In the genomic region with DNA sequence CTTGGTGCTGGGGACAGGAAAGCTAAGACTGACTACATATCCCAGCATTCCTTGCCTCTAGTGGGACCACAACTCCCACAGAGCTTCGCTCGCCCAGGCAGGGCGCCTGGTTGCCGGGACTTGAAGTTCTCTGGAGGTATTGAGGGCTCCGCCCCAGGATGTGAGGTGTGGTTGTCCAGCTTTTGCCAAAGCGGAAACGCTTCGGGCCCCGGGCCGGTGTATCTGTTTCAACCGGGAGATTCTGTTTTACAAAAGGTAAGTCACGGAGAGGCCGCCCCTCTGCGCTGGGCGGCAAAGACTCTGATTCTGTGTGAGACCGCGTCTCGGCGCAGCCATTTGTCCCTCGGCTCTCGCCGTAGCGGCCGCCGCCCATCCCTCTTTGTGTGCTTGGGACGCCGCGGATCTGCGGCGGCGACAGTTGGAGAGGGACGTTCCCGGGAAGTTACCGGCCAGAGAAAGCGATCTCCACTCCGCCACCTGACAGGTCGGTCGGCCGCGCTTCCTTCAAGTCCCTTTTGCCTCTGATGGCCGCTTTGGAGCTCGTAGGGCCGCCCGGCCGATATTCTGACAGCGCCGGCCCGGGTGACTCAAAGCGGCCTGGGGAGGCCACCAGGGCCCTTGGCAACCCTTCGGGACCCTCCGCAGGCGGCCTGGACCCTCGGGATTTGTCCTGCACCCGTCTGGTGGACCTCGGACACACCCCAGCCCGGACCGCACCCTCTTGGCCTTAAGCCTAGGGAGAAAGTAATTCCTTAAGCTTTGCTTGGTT, we compare ENCODE assay signal across 8 mouse cellular contexts. TPM values are rescaled to one million over a fixed set of nuclear protein-coding genes. Genes with fewer than 3 reads are reported as not detected.
DNase-seq lines count a peak whose midpoint lies in the region; ATAC-seq and TF ChIP-seq lines count a peak whose summit lies in the region.

Dync1i2 (plus strand) TSS at position 116 of the 769 bp plus-strand sequence.

- TF ChIP-seq CTCF in CH12.LX (conservative IDR thresholded peaks at IDR 0.05 in 1 of 2, IDR thresholded peaks at IDR 0.05 in 1 of 2; ENCODE audit: low read depth in 2 of 2, low read length in 2 of 2): no peak

- H3K27ac ChIP-seq in CH12.LX (ENCODE audit: insufficient read depth, low read depth): peak within 1 kb of the TSS; percentile 9; the same call in 1 of the 2 replicates
- H3K27ac ChIP-seq in forebrain, embryonic 11.5 days (ENCODE audit: low read depth, low read length): peak within 1 kb of the TSS; percentile 75; the same call in 1 of the 2 replicates
- H3K27ac ChIP-seq in heart, embryonic 16.5 days (ENCODE audit: low read length): peak within 1 kb of the TSS; percentile 84
- peak within 1 kb of the TSS; percentile 83 for H3K27ac ChIP-seq in liver, embryonic 15.5 days (replicated peaks)
- H3K27ac ChIP-seq in neural tube, embryonic 12.5 days: peak within 1 kb of the TSS; percentile 32; the same call in 1 of the 2 replicates

- peak; percentile 92 for DNase-seq in CH12.LX (ENCODE audit: extremely low read depth)
- DNase-seq in c-Kit-positive CD71-positive TER-119-negative erythroid progenitor cells, embryonic 14.5 days (ENCODE audit: low read depth): peak; percentile 91
- DNase-seq in forebrain, embryonic 11.5 days (ENCODE audit: low spot score): peak; percentile 93
- DNase-seq in kidney, postnatal 36 days: peak; percentile 91 to 97
- DNase-seq in telencephalon, adult 2 months (ENCODE audit: low read depth, low spot score): peak; percentile 97

- peak within 1 kb of the TSS; percentile 89 for H3K4me2 ChIP-seq in CH12.LX (ENCODE audit: insufficient read depth, low read depth, poor library complexity, severe bottlenecking)
- peak within 1 kb of the TSS; percentile 45 for H3K4me2 ChIP-seq in forebrain, embryonic 11.5 days (ENCODE audit: low read depth, low read length, severe bottlenecking)
- peak within 1 kb of the TSS; percentile 78 for H3K4me2 ChIP-seq in heart, embryonic 16.5 days (ENCODE audit: low read depth, low read length)
- H3K4me2 ChIP-seq in liver, embryonic 15.5 days: peak within 1 kb of the TSS; percentile 59
- H3K4me2 ChIP-seq in neural tube, embryonic 12.5 days (replicated peaks): peak within 1 kb of the TSS; percentile 64

- H3K79me2 ChIP-seq in CH12.LX (replicated peaks; ENCODE audit: control insufficient read depth, extremely low read depth, insufficient read depth, poor library complexity, severe bottlenecking): peaks cover 9% of the 10 kb centered on the region

- in situ Hi-C loops in CH12.LX (cut with MboI; ENCODE audit: low pct_ligation_motif_present, low pct_unique_long_range_greater_than_20kb, low sequenced_read_pairs): no loop called here

- no peaks in the 10 kb centered on the region for H3K27me3 ChIP-seq in CH12.LX (replicated peaks)
- no peaks in the 10 kb centered on the region for H3K27me3 ChIP-seq in forebrain, embryonic 11.5 days (ENCODE audit: control insufficient read depth, insufficient read depth, low read length)
- H3K27me3 ChIP-seq in heart, embryonic 16.5 days (ENCODE audit: control insufficient read depth, insufficient read depth, low read length): no peaks in the 10 kb centered on the region
- H3K27me3 ChIP-seq in liver, embryonic 15.5 days: no peaks in the 10 kb centered on the region
- no peaks in the 10 kb centered on the region for H3K27me3 ChIP-seq in neural tube, embryonic 12.5 days (replicated peaks)

- H3K36me3 ChIP-seq in CH12.LX (replicated peaks in 1 of 2; ENCODE audit: control insufficient read depth in 1 of 2, insufficient read depth in 1 of 2, low read length in 1 of 2): peaks cover 11 to 12% of the 10 kb centered on the region in 2 experiments
- H3K36me3 ChIP-seq in forebrain, embryonic 11.5 days (ENCODE audit: control insufficient read depth, insufficient read depth, low read length): peaks cover 3% of the 10 kb centered on the region; the same call in 1 of the 2 replicates
- H3K36me3 ChIP-seq in heart, embryonic 16.5 days (ENCODE audit: control insufficient read depth, insufficient read depth): peaks cover 5% of the 10 kb centered on the region; the same call in 1 of the 2 replicates
- H3K36me3 ChIP-seq in liver, embryonic 15.5 days (replicated peaks): peaks cover 16% of the 10 kb centered on the region
- peaks cover 13% of the 10 kb centered on the region for H3K36me3 ChIP-seq in neural tube, embryonic 12.5 days

- H3K4me3 ChIP-seq in CH12.LX (replicated peaks in 1 of 3; ENCODE audit: low read depth in 2 of 3, low read length in 2 of 3, poor library complexity in 1 of 3): peak within 1 kb of the TSS; percentile 86 to 93 (median 91)
- peak within 1 kb of the TSS; percentile 93 for H3K4me3 ChIP-seq in forebrain, embryonic 11.5 days (ENCODE audit: low read depth, low read length)
- H3K4me3 ChIP-seq in heart, embryonic 16.5 days (ENCODE audit: low read length): peak within 1 kb of the TSS; percentile 98
- H3K4me3 ChIP-seq in liver, embryonic 15.5 days (replicated peaks): peak within 1 kb of the TSS; percentile 86
- peak within 1 kb of the TSS; percentile 73 for H3K4me3 ChIP-seq in neural tube, embryonic 12.5 days

- H3K9me3 ChIP-seq in CH12.LX (replicated peaks; ENCODE audit: low read length): no peaks in the 10 kb centered on the region
- H3K9me3 ChIP-seq in forebrain, embryonic 11.5 days (ENCODE audit: control insufficient read depth, low read length): no peaks in the 10 kb centered on the region
- H3K9me3 ChIP-seq in heart, embryonic 16.5 days (replicated peaks; ENCODE audit: control insufficient read depth, low read length): no peaks in the 10 kb centered on the region
- no peaks in the 10 kb centered on the region for H3K9me3 ChIP-seq in liver, embryonic 15.5 days (replicated peaks)
- no peaks in the 10 kb centered on the region for H3K9me3 ChIP-seq in neural tube, embryonic 12.5 days

- no peak for TF ChIP-seq RAD21 in CH12.LX (IDR thresholded peaks at IDR 0.05; ENCODE audit: low read depth, low read length)

- peak; percentile 75 for TF ChIP-seq POLR2A in CH12.LX (IDR thresholded peaks at IDR 0.05; ENCODE audit: low read depth, low read length)

- under 1% methylated on average over 57 of the region's 57 CpGs for WGBS in forebrain, embryonic 11.5 days
- under 1% methylated on average over 57 of the region's 57 CpGs for WGBS in heart, embryonic 16.5 days
- under 1% methylated on average over 57 of the region's 57 CpGs for WGBS in liver, embryonic 15.5 days (ENCODE audit: insufficient replicate concordance)
- under 1% methylated on average over 57 of the region's 57 CpGs for WGBS in neural tube, embryonic 12.5 days

- peaks cover 2 to 16% of the 10 kb centered on the region in 2 experiments for H3K4me1 ChIP-seq in CH12.LX (ENCODE audit: control insufficient read depth in 1 of 2, insufficient read depth in 2 of 2)
- H3K4me1 ChIP-seq in forebrain, embryonic 11.5 days (replicated peaks; ENCODE audit: control insufficient read depth, insufficient read depth, low read length): 0 out of 2 replicates have a peak, but pooled peaks cover 2% of the 10 kb centered on the region
- peaks cover 3% of the 10 kb centered on the region; the same call in 1 of the 2 replicates for H3K4me1 ChIP-seq in heart, embryonic 16.5 days (ENCODE audit: control insufficient read depth, insufficient read depth, low read length)
- H3K4me1 ChIP-seq in liver, embryonic 15.5 days (replicated peaks): peaks cover 13% of the 10 kb centered on the region
- peaks cover 10% of the 10 kb centered on the region; the same call in 1 of the 2 replicates for H3K4me1 ChIP-seq in neural tube, embryonic 12.5 days

- no peak for TF ChIP-seq EP300 in CH12.LX (IDR thresholded peaks at IDR 0.05; ENCODE audit: low read length)

- dilution Hi-C loops in CH12.LX (cut with MboI; ENCODE audit: extremely low pct_ligation_motif_present, extremely low pct_unique_long_range_greater_than_20kb, low sequenced_read_pairs): no loop called here

- peak; percentile 98 for ATAC-seq in forebrain, embryonic 11.5 days (replicated peaks; ENCODE audit: low FRiP score)
- ATAC-seq in heart, embryonic 16.5 days (replicated peaks; ENCODE audit: extremely low read depth, insufficient read depth, low FRiP score): peak; percentile 100
- ATAC-seq in liver, embryonic 15.5 days (ENCODE audit: insufficient read depth): peak; percentile 99
- ATAC-seq in neural tube, embryonic 12.5 days (ENCODE audit: low FRiP score, low read depth): peak; percentile 99

- peak within 1 kb of the TSS; percentile 80 for H3K9ac ChIP-seq in CH12.LX (ENCODE audit: insufficient read depth, low read depth)
- peak within 1 kb of the TSS; percentile 94 for H3K9ac ChIP-seq in forebrain, embryonic 11.5 days (ENCODE audit: low read length)
- peak within 1 kb of the TSS; percentile 99 for H3K9ac ChIP-seq in heart, embryonic 16.5 days (ENCODE audit: low read length)
- H3K9ac ChIP-seq in liver, embryonic 15.5 days: peak within 1 kb of the TSS; percentile 86
- H3K9ac ChIP-seq in neural tube, embryonic 12.5 days: peak within 1 kb of the TSS; percentile 88

TF ChIP-seq in CH12.LX, 34 proteins besides CTCF, POLR2A, EP300 and RAD21 (continues in another document):
- TF ChIP-seq SIN3A (IDR thresholded peaks at IDR 0.05; ENCODE audit: low read length) (peak; percentile 84; the same call in 1 of the 2 replicates), PAX5 (IDR thresholded peaks at IDR 0.05; ENCODE audit: low read length) (no peak), JUN (IDR thresholded peaks at IDR 0.05; ENCODE audit: insufficient read depth, low read depth, low read length) (no peak), TBP (conservative IDR thresholded peaks at IDR 0.05; ENCODE audit: low read depth, low read length) (peak; percentile 54; the same call in 1 of the 2 replicates), TCF12 (IDR thresholded peaks at IDR 0.05; ENCODE audit: low read depth, low read length) (0 out of 2 replicates have a peak, but pooled peaks have one; percentile 47), BHLHE40 (IDR thresholded peaks at IDR 0.05; ENCODE audit: low read depth, low read length) (no peak), MXI1 (IDR thresholded peaks at IDR 0.05; ENCODE audit: low read depth, low read length) (peak; percentile 77; the same call in 1 of the 2 replicates), ZKSCAN1 (IDR thresholded peaks at IDR 0.05; ENCODE audit: borderline replicate concordance, low read depth, low read length) (no peak), USF2 (conservative IDR thresholded peaks at IDR 0.05; ENCODE audit: low read depth, low read length) (no peak), RCOR1 (conservative IDR thresholded peaks at IDR 0.05; ENCODE audit: low read depth, low read length) (no peak), ZC3H11A (IDR thresholded peaks at IDR 0.05; ENCODE audit: low read depth, low read length) (no peak)

RNA-seq across cellular contexts. Expression of gene Dync1i2, which starts in this region (rescaled TPM):
- total RNA-seq in CH12.LX (2012; rRNA removed) (22.9 and 24.6 TPM in 2 replicates), CH12.LX (2014; rRNA removed) (38.6 and 47.2 TPM in 2 replicates)
- 69.5 and 74.3 TPM in 2 replicates for polyA plus RNA-seq in CH12.LX (2012; ENCODE audit: insufficient read length, low read depth)
- polyA plus RNA-seq in forebrain, embryonic 11.5 days (2014; fragmentation: Nextera tagmentation; extraction: Ambion mirVana): 156 and 161 TPM in 2 replicates
- polyA plus RNA-seq in heart, embryonic 16.5 days (2015; fragmentation: Nextera tagmentation; extraction: Ambion mirVana): 55.6 and 64.1 TPM in 2 replicates
- polyA plus RNA-seq in liver, embryonic 15.5 days (2015; fragmentation: Nextera tagmentation; extraction: Ambion mirVana): 22.5 and 24.2 TPM in 2 replicates
- polyA plus RNA-seq in neural tube, embryonic 12.5 days (2016; fragmentation: Nextera tagmentation; extraction: Ambion mirVana): 163 and 180 TPM in 2 replicates

Comparison
In these comparisons a context has a peak if more than half of its experiments do, and no peak if none do; other contexts are left out.
1. Peak in every context shown above with its lines: DNase-seq, ATAC-seq, H3K4me3 ChIP-seq and H3K27ac ChIP-seq.
2. H3K27ac ChIP-seq: peak in every context shown above with its lines; median percentile 84 in heart, embryonic 16.5 days; 83 in liver, embryonic 15.5 days; 75 in forebrain, embryonic 11.5 days; 32 in neural tube, embryonic 12.5 days; 9 in CH12.LX.